Mouse (Mus musculus) adrenal gland (tissue): ENCODE data around the gene 1700007K13Rik.

ENCODE experiments used
- intact Hi-C: fragments of 180-260 bp; cut with DNase I; formaldehyde crosslinking; loops from one replicate; pipeline ENCODE4 v1.15.1; 2025

1700007K13Rik gene

DNA sequence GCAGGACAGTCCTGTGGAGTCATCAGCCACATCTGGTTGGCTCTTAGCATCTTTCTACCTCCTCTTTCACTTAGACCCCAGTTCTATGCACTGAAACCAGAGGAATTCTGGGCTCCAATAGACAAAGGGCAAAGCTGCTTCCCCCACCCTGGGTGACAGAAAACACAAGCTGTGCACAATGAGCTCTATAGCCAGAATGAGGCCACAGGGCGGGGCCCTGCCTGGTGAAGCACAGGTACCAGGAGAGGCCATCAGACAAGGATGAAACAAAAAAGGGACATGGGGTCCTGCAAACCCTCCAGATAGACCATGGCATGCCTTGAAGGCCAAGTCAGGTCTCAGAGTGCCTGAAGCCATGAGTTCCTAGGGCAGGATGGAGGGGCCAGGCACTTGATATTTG, 49.6 kb downstream of the 1700007K13Rik start:
- intact Hi-C loops: loop anchor here (5.0 to 10.0 kb wide), 5 partner anchors 39 to 644 kb away; no protein-coding TSS in a partner anchor

DNA sequence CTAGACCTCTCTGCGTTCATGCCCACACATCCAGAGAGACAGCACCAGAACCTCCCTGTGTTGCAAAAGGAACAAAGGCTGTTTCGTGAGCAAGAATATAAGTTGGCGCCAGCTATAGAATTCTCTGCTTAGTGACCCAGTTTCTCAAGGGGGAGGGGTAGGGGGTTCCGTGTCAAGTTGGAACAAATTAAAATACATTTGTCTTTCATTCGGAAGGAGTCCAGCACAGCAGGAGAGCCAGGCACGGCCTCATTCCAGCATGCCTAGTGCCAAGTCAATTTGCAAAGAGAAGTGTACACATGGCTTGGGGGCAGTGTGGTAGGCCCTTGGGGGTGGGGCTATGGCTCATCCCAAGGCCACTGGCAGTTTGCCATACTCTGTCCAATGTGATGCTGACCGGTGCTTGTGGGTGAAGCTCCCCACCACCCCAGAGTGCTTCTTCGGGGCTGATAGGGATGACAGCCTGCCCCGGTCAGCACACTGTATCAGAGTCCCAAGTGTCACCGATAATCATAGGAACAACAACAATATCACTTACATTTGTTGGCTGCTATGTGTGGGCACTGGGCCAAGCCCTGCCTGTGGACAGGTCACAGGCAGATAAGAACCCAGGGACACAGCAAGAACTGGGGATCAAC, 50.6 kb downstream of the 1700007K13Rik start:
- intact Hi-C loops: loop anchor here (5.0 to 10.0 kb wide), 5 partner anchors 38 to 643 kb away; no protein-coding TSS in a partner anchor

DNA sequence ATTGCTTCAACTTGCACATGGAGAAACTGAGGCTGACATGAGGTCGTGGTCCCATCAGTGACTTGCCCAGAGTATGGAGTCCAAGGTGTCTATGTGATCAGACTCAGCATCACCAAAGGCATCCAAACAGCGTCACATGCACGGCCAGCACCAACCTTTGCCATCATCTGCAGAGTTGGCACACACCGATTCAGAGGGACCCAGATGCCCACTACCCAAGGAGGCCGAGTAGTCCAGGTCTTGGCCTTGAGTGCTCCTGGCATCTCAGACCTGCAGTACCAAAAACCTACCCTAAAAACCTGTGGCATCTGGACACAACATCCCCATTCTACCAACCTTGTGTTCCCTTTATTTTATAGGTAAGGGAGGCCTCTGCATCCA, 51.4 kb downstream of the 1700007K13Rik start:
- intact Hi-C loops: loop anchor here (5.0 to 10.0 kb wide), 5 partner anchors 37 to 642 kb away; no protein-coding TSS in a partner anchor

DNA sequence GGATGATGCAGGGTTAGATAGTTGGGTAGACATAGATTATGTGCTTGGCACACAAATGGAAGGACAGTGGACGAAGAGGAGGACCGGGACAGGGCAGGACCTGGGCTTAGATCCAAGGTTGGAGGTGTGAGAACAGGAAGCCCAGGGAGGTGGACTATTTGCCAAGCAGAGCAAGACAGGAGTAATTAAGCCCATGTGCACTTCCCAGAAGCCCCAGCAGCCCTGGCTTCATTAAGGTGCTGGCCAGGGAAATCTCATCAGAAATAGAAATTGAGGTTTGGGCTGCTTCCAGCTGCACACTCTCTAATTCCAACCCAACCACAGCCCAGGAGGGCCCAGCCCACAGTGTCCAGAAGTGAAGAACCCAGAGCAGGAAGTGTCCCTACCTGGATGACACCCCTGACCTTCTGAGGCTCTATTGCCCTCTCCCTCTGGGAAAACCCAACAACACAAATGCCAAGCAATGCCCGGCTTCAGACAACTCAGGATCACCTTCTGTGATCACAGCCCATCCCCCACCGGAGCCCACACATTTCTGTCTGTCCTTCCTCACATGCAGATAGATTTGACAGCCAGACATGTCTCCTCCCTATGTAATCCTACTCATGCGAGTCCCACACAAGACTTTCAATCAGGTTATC, 51.9 kb downstream of the 1700007K13Rik start:
- intact Hi-C loops: loop anchor here (10.0 kb wide), 1 partner anchor 429 kb away; no protein-coding TSS in a partner anchor

DNA sequence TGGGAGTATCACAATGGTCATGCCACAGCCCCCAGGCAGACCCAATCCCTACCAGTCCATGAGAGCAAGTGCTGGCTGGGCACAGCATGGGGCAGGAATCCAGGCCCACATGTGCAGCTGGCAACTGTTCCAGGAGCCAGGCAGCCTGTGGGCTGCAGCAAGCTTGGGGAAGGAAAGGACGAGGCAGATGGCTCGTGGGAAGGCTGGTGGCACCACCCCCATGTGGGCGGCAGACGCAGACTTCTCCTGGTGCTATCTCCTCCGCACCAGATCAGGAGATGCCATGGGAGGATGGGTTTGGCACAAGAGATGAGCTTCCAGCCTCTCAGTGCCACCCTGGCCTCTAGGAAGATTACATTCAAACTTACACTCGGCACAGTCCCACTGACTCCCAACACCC, 53.2 kb downstream of the 1700007K13Rik start:
- intact Hi-C loops: loop anchor here (10.0 kb wide), 1 partner anchor 428 kb away; no protein-coding TSS in a partner anchor
